Mouse (Mus musculus): ENCODE data around the gene Tmem115. TPM values are rescaled to one million over a fixed set of nuclear protein-coding genes. Genes with fewer than 3 reads are reported as not detected.

The Tmem115 gene
- total and polyA plus RNA-seq, 2 experiments from 2014 or later = 49.7 to 51.4 TPM

GRCm38 (mm10) chr9:107549297-107550074, 15.7 kb downstream of the Tmem115 start:
- no peak for ATAC-seq
- Histone ChIP-seq H3K4me1 (ENCODE audit: insufficient read depth) (peaks cover 21% of the 10 kb centered on the region; the same call in 1 of the 2 replicates), H3K4me3 (ENCODE audit: low read depth, low read length) (no peak overlapping the region), H3K4me2 (ENCODE audit: low read depth) (no peak overlapping the region), H3K9me3 (ENCODE audit: low read length) (no peaks in the 10 kb centered on the region), H3K9ac (no peak overlapping the region), H3K27ac (ENCODE audit: low read depth, low read length) (no peak overlapping the region), H3K36me3 (ENCODE audit: insufficient read depth) (peaks cover 8% of the 10 kb centered on the region), H3K27me3 (ENCODE audit: insufficient read depth, low read length) (peaks cover 19% of the 10 kb centered on the region)
- DNase-seq = no peak
- 87% methylated on average over 20 of the region's 20 CpGs for WGBS
- TF ChIP-seq CTCF (IDR thresholded peaks at IDR 0.05; ENCODE audit: low read depth) = no peak

DNA sequence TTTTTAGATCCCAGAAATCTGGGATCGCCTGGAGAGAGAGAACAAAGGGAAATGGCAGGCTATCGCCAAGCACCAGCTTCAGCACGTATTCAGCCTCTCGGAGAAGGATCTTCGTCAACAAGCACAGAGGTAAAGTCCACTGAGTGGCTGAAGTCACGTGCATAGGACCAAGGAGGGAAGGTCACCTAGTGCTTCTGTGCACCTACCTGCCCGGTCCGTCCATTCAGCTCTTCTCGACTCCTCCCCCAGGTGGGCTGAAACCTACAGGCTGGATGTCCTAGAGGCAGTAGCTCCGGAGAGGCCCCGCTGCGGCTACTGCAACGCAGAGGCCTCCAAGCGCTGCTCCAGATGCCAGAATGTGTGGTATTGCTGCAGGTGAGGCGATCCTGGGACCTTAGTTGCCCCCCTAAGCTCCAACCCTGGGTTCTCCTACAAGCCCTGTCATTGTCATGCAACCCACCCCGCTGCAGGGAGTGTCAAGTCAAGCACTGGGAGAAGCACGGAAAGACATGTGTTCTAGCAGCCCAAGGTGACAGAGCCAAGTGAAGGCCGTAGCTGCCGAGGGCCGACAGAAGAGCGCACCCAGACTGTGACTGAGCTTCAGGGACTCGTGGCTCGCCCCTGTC, 16.9 kb downstream of the Tmem115 start:
- WGBS = 40% methylated on average over 23 of the region's 23 CpGs

GRCm38 (mm10) chr9:107551117-107551889, 17.6 kb downstream of the Tmem115 start, which contains the start of gene Rassf1:
Rassf1 (plus strand) TSS chr9:107551555.
- H3K9ac ChIP-seq = peak within 1 kb of the TSS; percentile 44
- peak within 1 kb of the TSS; percentile 35 for H3K4me3 ChIP-seq (ENCODE audit: low read depth, low read length)
- peaks cover 19% of the 10 kb centered on the region for H3K27me3 ChIP-seq (ENCODE audit: insufficient read depth, low read length)
- no peaks in the 10 kb centered on the region for H3K9me3 ChIP-seq (ENCODE audit: low read length)
- DNase-seq (peak; percentile 35), ATAC-seq (no peak)
- H3K27ac ChIP-seq (ENCODE audit: low read depth, low read length) = no peak within 1 kb of the TSS
- H3K4me2 ChIP-seq (ENCODE audit: low read depth) = peak within 1 kb of the TSS; percentile 66
- peaks cover 34% of the 10 kb centered on the region for H3K4me1 ChIP-seq (ENCODE audit: insufficient read depth)
- no peak for TF ChIP-seq CTCF (IDR thresholded peaks at IDR 0.05; ENCODE audit: low read depth)
- 3% methylated on average over 63 of the region's 63 CpGs for WGBS
- no peaks in the 10 kb centered on the region for H3K36me3 ChIP-seq (ENCODE audit: insufficient read depth)

More for the DNA sequence above, 16.9 kb downstream of the Tmem115 start:
- ATAC-seq (no peak), DNase-seq (no peak)
- Histone ChIP-seq H3K27ac (ENCODE audit: low read depth, low read length) (no peak overlapping the region), H3K4me3 (ENCODE audit: low read depth, low read length) (no peak overlapping the region), H3K9me3 (ENCODE audit: low read length) (no peaks in the 10 kb centered on the region), H3K4me2 (ENCODE audit: low read depth) (peak overlapping the region; percentile 66), H3K27me3 (ENCODE audit: insufficient read depth, low read length) (peaks cover 19% of the 10 kb centered on the region), H3K36me3 (ENCODE audit: insufficient read depth) (no peaks in the 10 kb centered on the region), H3K4me1 (ENCODE audit: insufficient read depth) (peaks cover 27% of the 10 kb centered on the region), H3K9ac (0 out of 2 replicates have a peak overlapping the region, but pooled peaks have one; percentile 44)
- no peak for TF ChIP-seq CTCF (IDR thresholded peaks at IDR 0.05; ENCODE audit: low read depth)

DNA sequence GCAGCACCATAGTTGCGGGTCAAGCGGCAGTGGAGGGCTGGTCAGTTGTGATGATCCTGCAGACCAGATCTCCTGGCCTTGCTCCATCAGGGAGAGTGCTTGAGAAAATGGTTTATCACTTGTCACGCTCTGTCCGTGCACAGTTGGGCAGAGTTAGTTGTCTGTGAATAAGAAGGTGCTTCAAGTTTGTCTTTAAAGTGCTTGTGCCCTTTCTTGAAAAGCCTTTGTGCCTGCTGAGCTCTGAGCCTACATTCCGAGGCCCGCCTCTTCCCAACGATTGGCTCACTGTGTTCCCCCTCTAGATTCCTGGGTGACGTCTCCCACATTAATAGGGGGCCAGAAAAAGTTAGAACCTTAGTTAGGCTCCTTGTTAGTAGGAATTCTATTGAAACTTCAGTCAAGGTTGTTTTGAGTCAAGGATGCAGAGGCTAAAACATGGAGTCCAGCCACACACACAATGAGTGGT, 18.2 kb downstream of the Tmem115 start:
- 15% methylated on average over 8 of the region's 8 CpGs for WGBS
- Histone ChIP-seq H3K9me3 (ENCODE audit: low read length) (no peaks in the 10 kb centered on the region), H3K9ac (peak overlapping the region; percentile 44), H3K36me3 (ENCODE audit: insufficient read depth) (no peaks in the 10 kb centered on the region; the same call in 1 of the 2 replicates), H3K27me3 (ENCODE audit: insufficient read depth, low read length) (peaks cover 19% of the 10 kb centered on the region), H3K4me1 (ENCODE audit: insufficient read depth) (peaks cover 34% of the 10 kb centered on the region), H3K4me2 (ENCODE audit: low read depth) (peak overlapping the region; percentile 66), H3K27ac (ENCODE audit: low read depth, low read length) (no peak overlapping the region), H3K4me3 (ENCODE audit: low read depth, low read length) (peak overlapping the region; percentile 35)
- DNase-seq = no peak
- ATAC-seq = no peak
- no peak for TF ChIP-seq CTCF (IDR thresholded peaks at IDR 0.05; ENCODE audit: low read depth)

DNA sequence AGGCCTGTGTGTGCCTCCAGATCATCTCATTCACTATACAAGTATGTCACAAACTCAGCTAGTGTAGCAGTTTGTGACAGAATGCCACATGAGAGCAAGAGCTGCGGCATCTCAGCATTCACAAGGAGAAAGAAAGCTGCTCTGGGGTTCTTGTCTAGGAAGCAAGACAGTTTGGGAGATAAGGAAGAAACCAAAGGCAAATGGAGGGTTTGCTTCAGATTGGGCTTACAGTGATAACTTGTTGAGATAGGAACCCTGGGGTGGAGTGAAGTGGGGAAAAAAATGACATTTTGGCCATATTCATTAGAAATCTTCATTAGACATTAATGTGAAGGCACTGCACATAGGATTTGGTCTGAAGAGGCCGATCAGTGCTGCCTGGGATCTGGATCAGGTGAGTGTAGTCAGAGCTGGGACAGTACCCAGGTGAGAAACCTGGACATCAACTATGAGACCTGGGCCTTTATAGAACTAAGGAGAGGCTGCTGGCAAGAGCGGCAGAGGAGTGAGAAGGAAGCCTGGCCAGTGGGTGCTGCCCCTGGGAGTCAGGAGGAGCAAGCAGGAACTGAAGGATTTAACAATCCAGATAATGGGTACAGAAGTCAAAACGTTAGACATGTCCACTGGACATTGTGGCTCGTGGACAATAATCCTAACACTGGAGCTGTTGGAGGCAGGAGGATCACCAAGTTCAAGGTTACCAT, 19.1 kb downstream of the Tmem115 start:
- Histone ChIP-seq H3K27ac (ENCODE audit: low read depth, low read length) (no peak overlapping the region), H3K4me2 (ENCODE audit: low read depth) (peak overlapping the region; percentile 87), H3K4me1 (ENCODE audit: insufficient read depth) (peaks cover 28% of the 10 kb centered on the region), H3K9me3 (ENCODE audit: low read length) (no peaks in the 10 kb centered on the region), H3K4me3 (ENCODE audit: low read depth, low read length) (no peak overlapping the region), H3K9ac (no peak overlapping the region), H3K36me3 (ENCODE audit: insufficient read depth) (peaks cover 9% of the 10 kb centered on the region), H3K27me3 (ENCODE audit: insufficient read depth, low read length) (peaks cover 19% of the 10 kb centered on the region)
- ATAC-seq (no peak), DNase-seq (no peak)
- no peak for TF ChIP-seq CTCF (IDR thresholded peaks at IDR 0.05; ENCODE audit: low read depth)
- WGBS = 81% methylated on average over 5 of the region's 5 CpGs
